Mouse (Mus musculus): ENCODE data around the gene A3galt2. TPM values are rescaled to one million over a fixed set of nuclear protein-coding genes. Genes with fewer than 3 reads are reported as not detected.

Gene A3galt2
- polyA plus RNA-seq, 1 experiment from 2014 or later = 0.10 TPM

GRCm38 (mm10) chr4:128724059-128724458, 31.1 kb upstream of the A3galt2 start:
- ATAC-seq (ENCODE audit: insufficient read depth, low FRiP score) = no peak
- Histone ChIP-seq H3K4me2 (ENCODE audit: low read depth, low read length) (no peak overlapping the region), H3K36me3 (ENCODE audit: control insufficient read depth, insufficient read depth, low read length) (no peaks in the 10 kb centered on the region), H3K9ac (ENCODE audit: low read length) (no peak overlapping the region), H3K9me3 (replicated peaks; ENCODE audit: control insufficient read depth, low read length) (no peaks in the 10 kb centered on the region), H3K4me3 (replicated peaks; ENCODE audit: low read length) (no peak overlapping the region), H3K4me1 (ENCODE audit: control insufficient read depth, insufficient read depth, low read length) (peaks cover 29% of the 10 kb centered on the region), H3K27me3 (ENCODE audit: control insufficient read depth, insufficient read depth, low read length) (no peaks in the 10 kb centered on the region), H3K27ac (ENCODE audit: low read length) (no peak overlapping the region)
- WGBS = 77% methylated on average over 7 of the region's 7 CpGs

- H3K4me1 ChIP-seq (ENCODE audit: control insufficient read depth, insufficient read depth, low read length) = peaks cover 37% of the 10 kb centered on the region
- peak; percentile 94 for ATAC-seq (ENCODE audit: insufficient read depth, low FRiP score)
- H3K4me3 ChIP-seq (replicated peaks; ENCODE audit: low read length) = peak overlapping the region; percentile 86
- peak overlapping the region; percentile 89 for H3K27ac ChIP-seq (ENCODE audit: low read length)
- H3K36me3 ChIP-seq (ENCODE audit: control insufficient read depth, insufficient read depth, low read length) = no peaks in the 10 kb centered on the region
- peak overlapping the region; percentile 82 for H3K4me2 ChIP-seq (ENCODE audit: low read depth, low read length)
- H3K27me3 ChIP-seq (ENCODE audit: control insufficient read depth, insufficient read depth, low read length) = no peaks in the 10 kb centered on the region
- peak overlapping the region; percentile 99 for H3K9ac ChIP-seq (ENCODE audit: low read length)
- 3% methylated on average over 58 of the region's 68 CpGs for WGBS
- no peaks in the 10 kb centered on the region for H3K9me3 ChIP-seq (replicated peaks; ENCODE audit: control insufficient read depth, low read length)
Measured at GRCm38 (mm10) chr4:128727019-128727720, 28.0 kb upstream of the A3galt2 start.

- Histone ChIP-seq H3K27me3 (ENCODE audit: control insufficient read depth, insufficient read depth, low read length) (no peaks in the 10 kb centered on the region), H3K36me3 (ENCODE audit: control insufficient read depth, insufficient read depth, low read length) (no peaks in the 10 kb centered on the region), H3K9me3 (replicated peaks; ENCODE audit: control insufficient read depth, low read length) (no peaks in the 10 kb centered on the region), H3K4me2 (ENCODE audit: low read depth, low read length) (peak overlapping the region; percentile 82), H3K4me3 (replicated peaks; ENCODE audit: low read length) (peak overlapping the region; percentile 86), H3K4me1 (ENCODE audit: control insufficient read depth, insufficient read depth, low read length) (peaks cover 43% of the 10 kb centered on the region), H3K27ac (ENCODE audit: low read length) (peak overlapping the region; percentile 89), H3K9ac (ENCODE audit: low read length) (peak overlapping the region; percentile 99)
- under 1% methylated on average over 52 of the region's 65 CpGs for WGBS
- peak; percentile 90 for ATAC-seq (ENCODE audit: insufficient read depth, low FRiP score)
Measured at GRCm38 (mm10) chr4:128727721-128728430, 27.3 kb upstream of the A3galt2 start.

- WGBS = 4% methylated on average over 5 of the region's 5 CpGs
- Histone ChIP-seq H3K9me3 (replicated peaks; ENCODE audit: control insufficient read depth, low read length) (no peaks in the 10 kb centered on the region), H3K4me3 (replicated peaks; ENCODE audit: low read length) (peak overlapping the region; percentile 86), H3K36me3 (ENCODE audit: control insufficient read depth, insufficient read depth, low read length) (no peaks in the 10 kb centered on the region), H3K4me2 (ENCODE audit: low read depth, low read length) (peak overlapping the region; percentile 82), H3K9ac (ENCODE audit: low read length) (peak overlapping the region; percentile 99), H3K4me1 (ENCODE audit: control insufficient read depth, insufficient read depth, low read length) (peaks cover 49% of the 10 kb centered on the region), H3K27me3 (ENCODE audit: control insufficient read depth, insufficient read depth, low read length) (no peaks in the 10 kb centered on the region), H3K27ac (ENCODE audit: low read length) (peak overlapping the region; percentile 89; the same call in 1 of the 2 replicates)
- ATAC-seq (ENCODE audit: insufficient read depth, low FRiP score) = no peak
Measured at GRCm38 (mm10) chr4:128728431-128728851, 26.7 kb upstream of the A3galt2 start.

GRCm38 (mm10) chr4:128729033-128729708, 26.0 kb upstream of the A3galt2 start:
- H3K9me3 ChIP-seq (replicated peaks; ENCODE audit: control insufficient read depth, low read length) = no peaks in the 10 kb centered on the region
- no peaks in the 10 kb centered on the region for H3K36me3 ChIP-seq (ENCODE audit: control insufficient read depth, insufficient read depth, low read length)
- peak overlapping the region; percentile 89 for H3K27ac ChIP-seq (ENCODE audit: low read length)
- 13% methylated on average over 15 of the region's 15 CpGs for WGBS
- H3K27me3 ChIP-seq (ENCODE audit: control insufficient read depth, insufficient read depth, low read length) = no peaks in the 10 kb centered on the region
- ATAC-seq (ENCODE audit: insufficient read depth, low FRiP score) = no peak
- H3K4me2 ChIP-seq (ENCODE audit: low read depth, low read length) = peak overlapping the region; percentile 82
- peak overlapping the region; percentile 99 for H3K9ac ChIP-seq (ENCODE audit: low read length)
- peak overlapping the region; percentile 86 for H3K4me3 ChIP-seq (replicated peaks; ENCODE audit: low read length)
- H3K4me1 ChIP-seq (ENCODE audit: control insufficient read depth, insufficient read depth, low read length) = peaks cover 56% of the 10 kb centered on the region

- Histone ChIP-seq H3K4me2 (ENCODE audit: low read depth, low read length) (peak overlapping the region; percentile 82), H3K4me1 (ENCODE audit: control insufficient read depth, insufficient read depth, low read length) (peaks cover 61% of the 10 kb centered on the region), H3K4me3 (replicated peaks; ENCODE audit: low read length) (peak overlapping the region; percentile 86), H3K27ac (ENCODE audit: low read length) (peak overlapping the region; percentile 89), H3K9me3 (replicated peaks; ENCODE audit: control insufficient read depth, low read length) (no peaks in the 10 kb centered on the region), H3K36me3 (ENCODE audit: control insufficient read depth, insufficient read depth, low read length) (no peaks in the 10 kb centered on the region), H3K27me3 (ENCODE audit: control insufficient read depth, insufficient read depth, low read length) (no peaks in the 10 kb centered on the region), H3K9ac (ENCODE audit: low read length) (peak overlapping the region; percentile 99)
- WGBS = 11% methylated on average over 5 of the region's 5 CpGs
- ATAC-seq (ENCODE audit: insufficient read depth, low FRiP score) = no peak
Measured at GRCm38 (mm10) chr4:128729709-128730037, 25.5 kb upstream of the A3galt2 start.

GRCm38 (mm10) chr4:128730271-128730670, 24.9 kb upstream of the A3galt2 start:
- peaks cover 67% of the 10 kb centered on the region for H3K4me1 ChIP-seq (ENCODE audit: control insufficient read depth, insufficient read depth, low read length)
- ATAC-seq (ENCODE audit: insufficient read depth, low FRiP score) = no peak
- H3K9ac ChIP-seq (ENCODE audit: low read length) = peak overlapping the region; percentile 99; the same call in 1 of the 2 replicates
- WGBS = 47% methylated on average over 6 of the region's 6 CpGs
- no peaks in the 10 kb centered on the region for H3K36me3 ChIP-seq (ENCODE audit: control insufficient read depth, insufficient read depth, low read length)
- H3K4me3 ChIP-seq (replicated peaks; ENCODE audit: low read length) = peak overlapping the region; percentile 86
- H3K4me2 ChIP-seq (ENCODE audit: low read depth, low read length) = peak overlapping the region; percentile 82
- H3K27me3 ChIP-seq (ENCODE audit: control insufficient read depth, insufficient read depth, low read length) = no peaks in the 10 kb centered on the region
- H3K27ac ChIP-seq (ENCODE audit: low read length) = peak overlapping the region; percentile 89
- no peaks in the 10 kb centered on the region for H3K9me3 ChIP-seq (replicated peaks; ENCODE audit: control insufficient read depth, low read length)

GRCm38 (mm10) chr4:128732794-128733193, 22.4 kb upstream of the A3galt2 start:
- Histone ChIP-seq H3K4me1 (ENCODE audit: control insufficient read depth, insufficient read depth, low read length) (peaks cover 88% of the 10 kb centered on the region), H3K9ac (ENCODE audit: low read length) (no peak overlapping the region), H3K9me3 (replicated peaks; ENCODE audit: control insufficient read depth, low read length) (no peaks in the 10 kb centered on the region), H3K27ac (ENCODE audit: low read length) (no peak overlapping the region), H3K4me2 (ENCODE audit: low read depth, low read length) (no peak overlapping the region), H3K27me3 (ENCODE audit: control insufficient read depth, insufficient read depth, low read length) (no peaks in the 10 kb centered on the region), H3K4me3 (replicated peaks; ENCODE audit: low read length) (no peak overlapping the region), H3K36me3 (ENCODE audit: control insufficient read depth, insufficient read depth, low read length) (no peaks in the 10 kb centered on the region)
- 33% methylated on average over 5 of the region's 5 CpGs for WGBS
- ATAC-seq (ENCODE audit: insufficient read depth, low FRiP score) = no peak

GRCm38 (mm10) chr4:128733496-128733895, 21.7 kb upstream of the A3galt2 start:
- peak overlapping the region; percentile 4; the same call in 1 of the 2 replicates for H3K9ac ChIP-seq (ENCODE audit: low read length)
- no peak overlapping the region for H3K4me2 ChIP-seq (ENCODE audit: low read depth, low read length)

More at GRCm38 (mm10) chr4:128733496-128733895, 21.7 kb upstream of the A3galt2 start:
- Histone ChIP-seq H3K27me3 (ENCODE audit: control insufficient read depth, insufficient read depth, low read length) (no peaks in the 10 kb centered on the region), H3K4me3 (replicated peaks; ENCODE audit: low read length) (no peak overlapping the region), H3K36me3 (ENCODE audit: control insufficient read depth, insufficient read depth, low read length) (no peaks in the 10 kb centered on the region), H3K27ac (ENCODE audit: low read length) (peak overlapping the region; percentile 50; the same call in 1 of the 2 replicates), H3K9me3 (replicated peaks; ENCODE audit: control insufficient read depth, low read length) (no peaks in the 10 kb centered on the region), H3K4me1 (ENCODE audit: control insufficient read depth, insufficient read depth, low read length) (peaks cover 93% of the 10 kb centered on the region)
- no peak for ATAC-seq (ENCODE audit: insufficient read depth, low FRiP score)
- 30% methylated on average over 6 of the region's 6 CpGs for WGBS
